Mouse (Mus musculus): ENCODE measurements around the gene Slc15a2. TPM values are rescaled to one million over a fixed set of nuclear protein-coding genes. Genes with fewer than 3 reads are reported as not detected.

The Slc15a2 gene
- polyA plus RNA-seq, 1 experiment from 2014 or later: 3.7 TPM

- Histone ChIP-seq H3K4me3 (ENCODE audit: low read depth, low read length) (no peak overlapping the region), H3K9me3 (ENCODE audit: control insufficient read depth, low read length) (no peaks in the 10 kb centered on the region), H3K27me3 (ENCODE audit: control insufficient read depth, insufficient read depth, low read length) (no peaks in the 10 kb centered on the region), H3K4me2 (ENCODE audit: low read depth) (no peak overlapping the region), H3K36me3 (ENCODE audit: control insufficient read depth, insufficient read depth, low read length) (no peaks in the 10 kb centered on the region), H3K9ac (ENCODE audit: low read length) (no peak overlapping the region), H3K27ac (ENCODE audit: low read depth, low read length) (no peak overlapping the region), H3K4me1 (ENCODE audit: control insufficient read depth, insufficient read depth, low read length) (no peaks in the 10 kb centered on the region)
- WGBS: 87% methylated on average over 2 of the region's 2 CpGs
- DNase-seq (ENCODE audit: low spot score) (no peak), ATAC-seq (ENCODE audit: insufficient read depth, low FRiP score, low TSS enrichment) (no peak)
Measured at GRCm38 (mm10) chr16:36700484-36700883, 84.3 kb downstream of the Slc15a2 start.

Small RNA genes within 50 kb of the gene (microRNA-seq; reads per million reads assigned to microRNA genes)
- gene Gm22617: not detected

Other genes starting within 250 kb of the Slc15a2 start
- gene Casr, start 222.8 kb downstream of the Slc15a2 start, polyA plus RNA-seq (2014; fragmentation: Nextera tagmentation; extraction: Ambion mirVana): not detected in 2 replicates
- 0.78 and 0.92 TPM in 2 replicates for gene Cd86, start 118.9 kb downstream of the Slc15a2 start, polyA plus RNA-seq (2014; fragmentation: Nextera tagmentation; extraction: Ambion mirVana)
- gene Ildr1, start 91.0 kb downstream of the Slc15a2 start, polyA plus RNA-seq (2014; fragmentation: Nextera tagmentation; extraction: Ambion mirVana): 0.11 TPM in 1 of 2 replicates, not detected in the other
- gene Iqcb1, start 43.4 kb upstream of the Slc15a2 start, polyA plus RNA-seq (2014; fragmentation: Nextera tagmentation; extraction: Ambion mirVana): 63.6 and 66.2 TPM in 2 replicates
- 0.76 and 1.2 TPM in 2 replicates for gene Eaf2, start 90.0 kb upstream of the Slc15a2 start, polyA plus RNA-seq (2014; fragmentation: Nextera tagmentation; extraction: Ambion mirVana)
- gene Golgb1, start 90.2 kb upstream of the Slc15a2 start, polyA plus RNA-seq (2014; fragmentation: Nextera tagmentation; extraction: Ambion mirVana): 74.2 and 79.3 TPM in 2 replicates
- 1.0 and 1.2 TPM in 2 replicates for gene Hcls1, start 150.0 kb upstream of the Slc15a2 start, polyA plus RNA-seq (2014; fragmentation: Nextera tagmentation; extraction: Ambion mirVana)
- gene Fbxo40, start 205.5 kb upstream of the Slc15a2 start, polyA plus RNA-seq (2014; fragmentation: Nextera tagmentation; extraction: Ambion mirVana): 0.29 TPM in 1 of 2 replicates, not detected in the other
- gene Polq, start 226.8 kb upstream of the Slc15a2 start, polyA plus RNA-seq (2014; fragmentation: Nextera tagmentation; extraction: Ambion mirVana): 9.7 and 10.4 TPM in 2 replicates